Mouse (Mus musculus): ENCODE results near the gene Cpb1. TPM values are rescaled to one million over a fixed set of nuclear protein-coding genes. Genes with fewer than 3 reads are reported as not detected.

The Cpb1 gene
- not detected in 2 replicates for polyA plus RNA-seq (2014; fragmentation: Nextera tagmentation; extraction: Ambion mirVana)

GRCm38 (mm10) chr3:20275633-20276032, at the start of gene Cpb1:
TSS of gene Cpb1 (minus strand) at chr3:20275733.
- DNase-seq (ENCODE audit: low spot score) (no peak), ATAC-seq (ENCODE audit: low FRiP score) (no peak)
- H3K36me3 ChIP-seq (ENCODE audit: control insufficient read depth, insufficient read depth, low read length): no peaks in the 10 kb centered on the region

GRCm38 (mm10) chr3:20317233-20317632, 41.7 kb upstream of the Cpb1 start:
- Histone ChIP-seq H3K27me3 (ENCODE audit: control insufficient read depth, insufficient read depth, low read length) (no peaks in the 10 kb centered on the region), H3K4me1 (replicated peaks; ENCODE audit: control insufficient read depth, insufficient read depth, low read length) (no peaks in the 10 kb centered on the region), H3K4me2 (replicated peaks; ENCODE audit: low read depth, low read length) (no peak overlapping the region), H3K36me3 (ENCODE audit: control insufficient read depth, insufficient read depth, low read length) (no peaks in the 10 kb centered on the region), H3K27ac (ENCODE audit: low read depth, low read length) (no peak overlapping the region), H3K9ac (ENCODE audit: low read depth, low read length) (no peak overlapping the region), H3K4me3 (ENCODE audit: low read depth, low read length) (no peak overlapping the region), H3K9me3 (ENCODE audit: control insufficient read depth, low read length) (no peaks in the 10 kb centered on the region)
- DNase-seq (ENCODE audit: low spot score) (peak; percentile 9), ATAC-seq (ENCODE audit: low FRiP score) (no peak)
- WGBS: 4% methylated on average over 1 of the region's 1 CpGs

More at GRCm38 (mm10) chr3:20275633-20276032, at the start of gene Cpb1:
- no peak within 1 kb of the TSS for H3K9ac ChIP-seq (ENCODE audit: low read depth, low read length)
- no peak within 1 kb of the TSS for H3K27ac ChIP-seq (ENCODE audit: low read depth, low read length)
- 86% methylated on average over 3 of the region's 3 CpGs for WGBS
- H3K4me3 ChIP-seq (ENCODE audit: low read depth, low read length): no peak within 1 kb of the TSS
- no peaks in the 10 kb centered on the region for H3K4me1 ChIP-seq (replicated peaks; ENCODE audit: control insufficient read depth, insufficient read depth, low read length)
- H3K27me3 ChIP-seq (ENCODE audit: control insufficient read depth, insufficient read depth, low read length): no peaks in the 10 kb centered on the region
- no peaks in the 10 kb centered on the region for H3K9me3 ChIP-seq (ENCODE audit: control insufficient read depth, low read length)
- H3K4me2 ChIP-seq (replicated peaks; ENCODE audit: low read depth, low read length): no peak within 1 kb of the TSS

DNA sequence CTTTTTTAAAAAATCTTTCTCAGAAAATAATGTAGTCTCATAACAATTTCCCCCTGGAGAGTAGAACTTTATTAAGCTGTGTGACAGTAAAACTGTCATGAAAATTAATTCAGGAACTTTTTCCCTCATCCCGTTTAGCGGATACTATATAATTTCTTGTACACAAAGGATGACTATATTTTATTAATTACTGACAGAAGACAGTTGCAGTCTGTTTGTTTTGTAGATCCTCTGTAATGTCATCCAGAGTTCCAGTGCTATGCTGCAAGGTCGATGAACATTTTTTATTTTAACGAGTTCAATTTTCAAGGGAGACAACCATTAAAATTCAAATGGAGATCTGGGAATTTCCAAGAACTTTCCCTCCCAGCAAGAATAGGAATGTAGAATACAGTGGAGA, 33.6 kb upstream of the Cpb1 start:
- Histone ChIP-seq H3K4me1 (replicated peaks; ENCODE audit: control insufficient read depth, insufficient read depth, low read length) (no peaks in the 10 kb centered on the region), H3K4me2 (replicated peaks; ENCODE audit: low read depth, low read length) (no peak overlapping the region), H3K27me3 (ENCODE audit: control insufficient read depth, insufficient read depth, low read length) (no peaks in the 10 kb centered on the region), H3K27ac (ENCODE audit: low read depth, low read length) (no peak overlapping the region), H3K9ac (ENCODE audit: low read depth, low read length) (no peak overlapping the region), H3K9me3 (ENCODE audit: control insufficient read depth, low read length) (no peaks in the 10 kb centered on the region), H3K4me3 (ENCODE audit: low read depth, low read length) (no peak overlapping the region), H3K36me3 (ENCODE audit: control insufficient read depth, insufficient read depth, low read length) (no peaks in the 10 kb centered on the region)
- 92% methylated on average over 4 of the region's 4 CpGs for WGBS
- DNase-seq (ENCODE audit: low spot score) (no peak), ATAC-seq (ENCODE audit: low FRiP score) (no peak)

DNA sequence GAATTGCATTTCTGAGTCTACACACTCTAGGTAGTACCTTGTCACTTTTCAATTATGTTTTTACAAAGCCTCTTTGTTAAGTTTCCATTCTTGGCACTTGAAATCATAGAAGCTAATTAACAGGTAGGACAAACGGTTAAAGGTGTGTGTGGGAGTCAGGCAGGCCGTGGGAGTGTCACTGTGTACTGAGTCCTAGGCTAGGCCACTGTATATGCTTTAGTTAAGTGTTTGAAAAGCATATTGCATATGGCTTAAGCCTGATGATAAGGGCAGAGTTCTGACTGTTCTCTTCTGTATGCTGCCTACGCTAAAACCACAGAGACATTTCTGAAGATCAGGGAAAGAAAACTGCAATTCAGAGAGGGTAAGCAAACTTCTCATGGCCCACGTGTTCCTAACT, 31.7 kb upstream of the Cpb1 start:
- Histone ChIP-seq H3K4me1 (replicated peaks; ENCODE audit: control insufficient read depth, insufficient read depth, low read length) (no peaks in the 10 kb centered on the region), H3K27ac (ENCODE audit: low read depth, low read length) (no peak overlapping the region), H3K9me3 (ENCODE audit: control insufficient read depth, low read length) (no peaks in the 10 kb centered on the region), H3K4me2 (replicated peaks; ENCODE audit: low read depth, low read length) (no peak overlapping the region), H3K27me3 (ENCODE audit: control insufficient read depth, insufficient read depth, low read length) (no peaks in the 10 kb centered on the region), H3K9ac (ENCODE audit: low read depth, low read length) (no peak overlapping the region), H3K36me3 (ENCODE audit: control insufficient read depth, insufficient read depth, low read length) (no peaks in the 10 kb centered on the region), H3K4me3 (ENCODE audit: low read depth, low read length) (no peak overlapping the region)
- DNase-seq (ENCODE audit: low spot score) (no peak), ATAC-seq (ENCODE audit: low FRiP score) (no peak)
- WGBS: 87% methylated on average over 4 of the region's 4 CpGs

GRCm38 (mm10) chr3:20304758-20305352, 29.3 kb upstream of the Cpb1 start:
- Histone ChIP-seq H3K27ac (ENCODE audit: low read depth, low read length) (no peak overlapping the region), H3K4me3 (ENCODE audit: low read depth, low read length) (no peak overlapping the region), H3K4me1 (replicated peaks; ENCODE audit: control insufficient read depth, insufficient read depth, low read length) (no peaks in the 10 kb centered on the region), H3K27me3 (ENCODE audit: control insufficient read depth, insufficient read depth, low read length) (no peaks in the 10 kb centered on the region), H3K36me3 (ENCODE audit: control insufficient read depth, insufficient read depth, low read length) (no peaks in the 10 kb centered on the region), H3K9me3 (ENCODE audit: control insufficient read depth, low read length) (no peaks in the 10 kb centered on the region), H3K4me2 (replicated peaks; ENCODE audit: low read depth, low read length) (no peak overlapping the region), H3K9ac (ENCODE audit: low read depth, low read length) (no peak overlapping the region)
- no peak for ATAC-seq (ENCODE audit: low FRiP score)
- DNase-seq (ENCODE audit: low spot score): no peak
- 60% methylated on average over 2 of the region's 2 CpGs for WGBS

DNA sequence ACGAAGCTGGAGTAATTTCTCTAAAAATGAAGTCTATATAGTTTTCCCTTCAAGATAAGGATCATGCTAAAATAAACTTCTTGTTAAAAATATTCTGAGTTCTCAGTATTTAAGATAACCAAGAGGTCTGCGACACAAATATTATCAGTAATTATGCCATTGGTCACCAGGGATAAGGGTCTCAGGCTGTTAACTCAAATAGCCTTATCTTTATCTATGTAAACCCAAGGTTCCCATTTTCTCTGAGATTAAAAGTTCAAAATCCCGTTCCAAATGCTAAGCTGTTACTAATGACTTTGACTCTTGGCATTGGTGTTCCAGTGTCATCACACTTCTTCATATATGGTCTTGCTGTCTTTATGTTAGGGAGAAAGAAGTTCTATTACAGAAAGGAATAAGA, 20.0 kb upstream of the Cpb1 start:
- 90% methylated on average over 3 of the region's 3 CpGs for WGBS
- Histone ChIP-seq H3K4me3 (ENCODE audit: low read depth, low read length) (no peak overlapping the region), H3K9ac (ENCODE audit: low read depth, low read length) (no peak overlapping the region), H3K9me3 (ENCODE audit: control insufficient read depth, low read length) (no peaks in the 10 kb centered on the region), H3K36me3 (ENCODE audit: control insufficient read depth, insufficient read depth, low read length) (no peaks in the 10 kb centered on the region), H3K27ac (ENCODE audit: low read depth, low read length) (no peak overlapping the region), H3K4me2 (replicated peaks; ENCODE audit: low read depth, low read length) (no peak overlapping the region), H3K4me1 (replicated peaks; ENCODE audit: control insufficient read depth, insufficient read depth, low read length) (no peaks in the 10 kb centered on the region), H3K27me3 (ENCODE audit: control insufficient read depth, insufficient read depth, low read length) (no peaks in the 10 kb centered on the region)
- no peak for ATAC-seq (ENCODE audit: low FRiP score)
- DNase-seq (ENCODE audit: low spot score): no peak

GRCm38 (mm10) chr3:20294542-20295348, 19.2 kb upstream of the Cpb1 start:
- Histone ChIP-seq H3K27ac (ENCODE audit: low read depth, low read length) (no peak overlapping the region), H3K4me3 (ENCODE audit: low read depth, low read length) (no peak overlapping the region), H3K4me2 (replicated peaks; ENCODE audit: low read depth, low read length) (no peak overlapping the region), H3K4me1 (replicated peaks; ENCODE audit: control insufficient read depth, insufficient read depth, low read length) (no peaks in the 10 kb centered on the region), H3K36me3 (ENCODE audit: control insufficient read depth, insufficient read depth, low read length) (no peaks in the 10 kb centered on the region), H3K9ac (ENCODE audit: low read depth, low read length) (no peak overlapping the region), H3K9me3 (ENCODE audit: control insufficient read depth, low read length) (no peaks in the 10 kb centered on the region), H3K27me3 (ENCODE audit: control insufficient read depth, insufficient read depth, low read length) (no peaks in the 10 kb centered on the region)
- ATAC-seq (ENCODE audit: low FRiP score): no peak
- no peak for DNase-seq (ENCODE audit: low spot score)
- WGBS: 83% methylated on average over 9 of the region's 9 CpGs

DNA sequence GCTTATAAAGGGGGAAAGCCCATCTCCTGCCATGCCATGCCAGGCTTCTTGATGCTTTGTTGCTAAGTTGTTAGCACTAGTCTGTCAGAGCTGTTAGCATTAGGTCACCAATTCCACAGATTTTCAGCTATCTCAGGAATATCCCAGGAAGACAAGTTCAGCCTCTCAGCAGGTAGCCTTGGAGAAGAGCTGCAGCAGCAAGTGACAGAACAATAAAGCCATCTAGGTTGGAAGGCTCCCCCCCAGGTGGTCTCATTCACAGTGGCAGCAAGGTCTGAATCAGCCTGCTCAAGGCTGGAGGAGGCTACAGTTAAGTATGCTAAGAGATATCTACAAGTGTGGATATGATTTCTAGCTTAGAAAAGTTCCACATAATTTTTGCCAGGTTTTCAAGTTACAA, 15.8 kb upstream of the Cpb1 start:
- Histone ChIP-seq H3K4me2 (replicated peaks; ENCODE audit: low read depth, low read length) (no peak overlapping the region), H3K27me3 (ENCODE audit: control insufficient read depth, insufficient read depth, low read length) (no peaks in the 10 kb centered on the region), H3K9ac (ENCODE audit: low read depth, low read length) (no peak overlapping the region), H3K9me3 (ENCODE audit: control insufficient read depth, low read length) (no peaks in the 10 kb centered on the region), H3K4me3 (ENCODE audit: low read depth, low read length) (no peak overlapping the region), H3K4me1 (replicated peaks; ENCODE audit: control insufficient read depth, insufficient read depth, low read length) (no peaks in the 10 kb centered on the region), H3K36me3 (ENCODE audit: control insufficient read depth, insufficient read depth, low read length) (no peaks in the 10 kb centered on the region), H3K27ac (ENCODE audit: low read depth, low read length) (no peak overlapping the region)
- ATAC-seq (ENCODE audit: low FRiP score) (no peak), DNase-seq (ENCODE audit: low spot score) (no peak)

- Histone ChIP-seq H3K27me3 (ENCODE audit: control insufficient read depth, insufficient read depth, low read length) (no peaks in the 10 kb centered on the region), H3K27ac (ENCODE audit: low read depth, low read length) (no peak overlapping the region), H3K9me3 (ENCODE audit: control insufficient read depth, low read length) (no peaks in the 10 kb centered on the region), H3K9ac (ENCODE audit: low read depth, low read length) (no peak overlapping the region), H3K4me2 (replicated peaks; ENCODE audit: low read depth, low read length) (no peak overlapping the region), H3K4me3 (ENCODE audit: low read depth, low read length) (no peak overlapping the region), H3K4me1 (replicated peaks; ENCODE audit: control insufficient read depth, insufficient read depth, low read length) (no peaks in the 10 kb centered on the region), H3K36me3 (ENCODE audit: control insufficient read depth, insufficient read depth, low read length) (no peaks in the 10 kb centered on the region)
- WGBS: 93% methylated on average over 2 of the region's 2 CpGs
- DNase-seq (ENCODE audit: low spot score) (no peak), ATAC-seq (ENCODE audit: low FRiP score) (no peak)
Observed at GRCm38 (mm10) chr3:20288761-20289160, 13.2 kb upstream of the Cpb1 start.
